Mouse (Mus musculus) adrenal gland, postnatal 14 days (tissue): Measurements from ENCODE around the gene Spout1. TPM values are rescaled to one million over a fixed set of nuclear protein-coding genes. Genes with fewer than 3 reads are reported as not detected.
"Not testable (repeated sequence)": the region's sequence is repeated elsewhere in the genome, so short reads cannot be mapped to it uniquely, and the experiment has no call there.

Source experiments
- DNase-seq: peaks from one replicate; pipeline ENCODE4 v3.0.0; 2021; ENCODE audit warnings: mixed read lengths
- total RNA-seq: library from RNA; stranded (reverse); gene quantifications from 2 replicates; pipeline ENCODE4 v1.2.3, GENCODE M21; 2021

The Spout1 gene
- total RNA-seq, 1 experiment from 2014 or later, result 21.8 TPM

DNA sequence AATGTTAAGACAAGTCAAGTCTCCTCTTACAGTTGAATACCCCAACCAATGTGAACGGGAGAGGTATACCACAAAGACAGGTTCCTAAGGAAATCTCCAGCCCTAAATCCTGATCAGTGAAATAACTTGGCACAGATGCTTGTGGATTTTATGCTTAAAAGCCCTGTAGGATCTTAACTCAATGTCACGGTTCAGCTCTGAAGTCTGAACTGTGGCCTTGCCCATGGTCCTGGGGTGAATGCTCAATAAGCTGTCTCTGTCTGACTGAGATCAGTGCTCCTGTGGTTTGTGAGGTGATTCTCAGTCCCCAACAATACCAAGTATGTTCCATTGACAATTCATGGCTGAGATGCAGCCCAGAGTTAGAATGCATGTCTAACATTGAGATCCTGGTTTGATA lies 4.2 kb upstream of the Spout1 start:
- no peak for DNase-seq

DNA sequence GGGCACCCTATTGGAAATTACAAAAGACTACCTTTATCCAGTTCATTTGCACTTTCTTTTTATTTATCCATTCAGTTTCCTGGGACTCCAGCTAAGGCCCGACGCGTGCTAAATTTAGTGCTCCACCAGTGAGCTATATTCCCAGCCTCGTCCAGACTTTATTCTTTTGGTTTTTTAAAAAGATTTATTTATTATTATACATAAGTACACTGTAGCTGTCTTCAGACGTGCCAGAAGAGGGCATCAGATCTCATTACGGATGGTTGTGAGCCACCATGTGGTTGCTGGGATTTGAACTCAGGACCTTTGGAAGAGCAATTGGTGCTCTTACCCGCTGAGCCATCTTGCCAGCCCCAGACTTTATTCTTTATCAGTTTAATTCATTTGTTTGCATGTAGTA lies 452 bp upstream of the Spout1 start:
- DNase-seq, result not testable (repeated sequence)

- peak; percentile 6 for DNase-seq
These were observed 1.7 kb downstream of the Spout1 start for GRCm38 (mm10) chr2:30176561-30176960.

- peak; percentile 16 for DNase-seq
These were observed 2.4 kb downstream of the Spout1 start for GRCm38 (mm10) chr2:30175897-30176296.

- peak; percentile 23 for DNase-seq
These were observed 4.6 kb downstream of the Spout1 start for GRCm38 (mm10) chr2:30173541-30174240.

DNA sequence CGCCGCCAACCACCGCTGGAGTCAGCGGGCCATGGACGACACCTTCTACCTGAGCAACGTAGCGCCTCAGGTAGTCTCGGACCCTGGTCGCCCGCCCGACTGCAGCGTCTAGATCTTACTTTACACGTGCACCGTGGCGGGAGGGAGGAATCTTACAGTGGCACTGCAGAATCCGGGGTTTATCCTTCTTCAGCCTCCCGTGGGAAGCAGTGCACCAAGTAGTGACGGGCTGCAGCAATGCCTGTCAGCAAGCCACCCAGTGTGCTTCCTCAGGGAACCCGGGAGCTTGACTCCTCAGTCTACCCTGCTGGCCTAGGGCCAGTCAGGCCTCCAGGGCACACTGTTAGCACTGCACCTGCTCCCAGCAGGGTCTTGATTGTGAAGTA lies 6.3 kb downstream of the Spout1 start:
- DNase-seq, result peak; percentile 48

- DNase-seq, result peak; percentile 94
These were observed 6.8 kb downstream of the Spout1 start, which contains the start of gene Endog for GRCm38 (mm10) chr2:30171371-30171996. Endog (plus strand) TSS chr2:30171493.

- no peak for DNase-seq
These were observed 11.6 kb downstream of the Spout1 start for GRCm38 (mm10) chr2:30166677-30167076.

- DNase-seq, result no peak
These were observed 13.8 kb downstream of the Spout1 start for GRCm38 (mm10) chr2:30164340-30164932.

GRCm38 (mm10) chr2:30161809-30162208 lies 16.4 kb downstream of the Spout1 start:
- peak; percentile 38 for DNase-seq

- not testable (repeated sequence) for DNase-seq
These were observed 18.4 kb downstream of the Spout1 start for GRCm38 (mm10) chr2:30159871-30160270.

- peak; percentile 48 for DNase-seq
These were observed 25.6 kb downstream of the Spout1 start for GRCm38 (mm10) chr2:30152616-30153015.

DNA sequence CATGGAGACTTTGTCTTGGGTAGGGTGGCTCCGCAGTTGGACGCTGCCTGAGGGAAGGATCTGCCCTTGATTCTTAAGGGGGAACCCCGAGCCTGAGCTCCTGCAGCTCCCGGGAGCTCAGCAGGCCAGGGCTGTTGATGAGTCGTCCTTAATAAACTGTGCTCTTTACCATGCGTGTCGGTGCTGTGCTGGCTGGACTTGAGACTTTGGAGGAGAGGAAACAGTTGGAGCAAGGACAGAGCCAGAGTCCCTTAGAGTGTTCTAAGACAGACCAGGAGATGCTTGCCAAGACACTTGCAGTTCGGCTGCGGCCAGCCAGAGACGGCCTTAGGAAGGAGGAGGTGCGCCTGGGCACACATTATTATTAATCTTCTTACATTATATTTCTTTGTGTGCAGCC lies 26.4 kb downstream of the Spout1 start:
- peak; percentile 36 for DNase-seq

- peak; percentile 87 for DNase-seq
These were observed 30.8 kb downstream of the Spout1 start for GRCm38 (mm10) chr2:30147466-30147865.

DNA sequence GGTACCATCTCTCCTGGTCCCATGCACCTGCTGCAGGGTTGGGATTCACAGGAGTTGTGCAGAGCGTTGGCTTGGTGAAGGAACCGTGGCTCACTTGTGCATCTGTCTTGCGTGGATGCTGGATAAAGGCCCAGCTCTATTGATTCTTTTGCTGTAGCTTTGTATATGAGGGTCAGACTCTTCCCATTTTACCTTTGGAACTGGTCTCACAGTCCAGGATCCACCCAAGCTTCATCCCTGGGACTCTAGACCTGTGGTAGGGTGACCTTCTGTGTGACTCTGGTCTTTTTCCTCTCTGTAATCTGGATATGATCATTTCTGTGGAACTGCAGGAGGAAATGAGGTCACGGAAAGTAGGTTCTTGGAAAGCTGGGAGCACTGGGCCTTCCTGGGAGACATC lies 33.8 kb downstream of the Spout1 start:
- DNase-seq, result no peak

GRCm38 (mm10) chr2:30140021-30140420 lies 38.2 kb downstream of the Spout1 start:
- not testable (repeated sequence) for DNase-seq

- no peak for DNase-seq
These were observed 41.8 kb downstream of the Spout1 start for GRCm38 (mm10) chr2:30136458-30136857.

GRCm38 (mm10) chr2:30134928-30135620 lies 43.2 kb downstream of the Spout1 start:
- DNase-seq, result no peak

DNA sequence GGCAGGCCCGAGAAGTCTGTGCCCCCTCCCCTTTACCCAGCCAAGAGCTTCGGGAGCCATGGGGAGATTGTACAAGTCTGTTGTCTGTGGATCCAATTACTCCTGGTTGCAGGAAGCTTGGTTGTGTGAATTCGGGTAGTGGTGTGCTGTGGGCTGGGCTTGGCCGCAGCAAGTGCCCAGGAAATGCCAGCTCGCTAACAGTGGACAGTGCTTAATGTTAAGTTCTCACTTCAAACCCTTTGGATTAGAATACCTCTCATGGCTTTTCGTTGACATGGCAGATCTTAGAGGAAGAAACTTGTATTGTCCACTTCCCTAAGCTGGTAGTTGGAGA lies 43.9 kb downstream of the Spout1 start:
- DNase-seq, result no peak

DNA sequence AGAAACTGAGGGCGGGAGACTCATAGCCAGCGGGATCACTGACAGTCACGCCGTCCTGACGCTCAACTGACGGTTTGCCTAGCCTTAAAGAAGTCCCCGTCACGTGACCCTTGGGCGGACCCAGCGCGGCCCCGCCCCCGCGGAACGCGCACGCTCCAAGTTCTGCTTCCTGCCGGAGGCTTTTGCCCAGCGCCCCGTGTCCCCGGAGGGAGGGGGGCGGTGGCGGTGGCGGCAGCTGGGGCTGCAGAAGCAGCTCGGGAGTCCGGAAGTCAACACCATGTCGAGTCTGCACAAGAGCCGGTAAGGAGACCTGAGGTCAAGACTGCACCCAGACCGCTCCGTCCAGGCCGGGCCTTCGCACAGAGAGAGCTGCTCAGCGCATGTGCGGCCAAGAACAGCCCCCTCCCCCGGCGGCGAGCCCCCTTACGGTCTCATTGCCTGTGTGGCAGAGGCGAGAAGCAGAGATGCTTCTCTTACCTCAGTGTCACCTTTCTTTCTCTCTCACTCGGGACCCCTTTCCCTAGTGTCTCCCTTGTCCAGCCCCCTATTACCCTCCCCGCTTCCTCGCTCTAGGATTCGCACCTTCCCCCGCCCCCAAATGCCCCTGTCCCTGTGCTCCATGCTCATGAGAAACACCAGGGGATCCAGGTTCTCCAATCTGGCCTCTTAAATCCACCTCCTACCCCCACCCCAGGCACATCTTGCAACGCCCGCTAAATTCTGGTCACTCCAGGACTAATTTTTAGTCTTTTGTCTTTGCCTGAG lies 44.5 kb downstream of the Spout1 start, which contains the start of gene Tbc1d13:
Tbc1d13 (plus strand) TSS at position 134 of the 765 bp plus-strand sequence.
- peak; percentile 99 for DNase-seq

GRCm38 (mm10) chr2:30132801-30133612 lies 45.3 kb downstream of the Spout1 start:
- DNase-seq, result peak; percentile 68
